Mouse (Mus musculus): ENCODE measurements at regions not wholly inside any gene's neighbourhood (a gene's known extent, or its start where the extent isn't known, plus 50 kb on each side); places are given as distances from the start of the nearest gene placed in this dataset.

DNA sequence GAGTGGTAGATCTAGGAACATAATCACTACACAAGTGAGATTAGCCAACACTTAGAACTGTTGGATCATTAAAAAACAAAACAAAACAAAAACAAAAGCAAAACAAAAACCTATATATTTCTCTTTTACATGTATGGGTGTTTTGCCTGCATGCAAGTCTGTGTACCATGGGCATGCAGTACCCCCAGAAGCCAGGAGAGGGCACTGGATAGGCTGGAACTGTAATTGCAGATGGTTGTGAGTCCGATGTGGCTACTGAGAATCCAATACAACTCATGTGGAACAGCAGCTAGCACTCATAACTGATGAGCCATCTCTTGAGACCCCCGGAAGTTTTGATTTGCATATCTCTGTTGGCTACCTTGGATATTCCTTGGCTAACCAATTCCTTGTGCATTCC lies 148.6 kb upstream of the Slc38a2 start:
- TF ChIP-seq GATA1 (IDR thresholded peaks at IDR 0.05; ENCODE audit: low read length) = no peak

DNA sequence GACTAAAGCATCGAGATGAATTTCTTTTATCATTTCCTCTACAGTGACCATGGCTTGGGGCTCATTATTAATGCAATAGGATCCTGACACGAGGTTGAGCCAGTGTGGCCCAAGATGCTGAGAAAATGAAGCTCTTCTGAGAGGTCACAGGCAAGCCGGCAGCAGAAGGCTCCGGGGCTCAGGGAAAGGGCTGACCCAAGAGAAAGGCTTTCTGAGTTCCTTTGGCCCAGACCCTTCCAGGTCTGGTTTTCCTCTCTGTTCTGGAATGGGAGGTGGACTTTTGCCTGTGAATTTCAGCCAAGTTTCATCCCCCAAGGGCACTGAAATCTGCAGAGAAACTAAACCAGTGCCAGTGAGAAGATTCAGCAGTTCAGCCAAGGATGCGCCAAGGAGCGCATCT lies 145.7 kb upstream of the Slc38a2 start:
- TF ChIP-seq GATA1 (IDR thresholded peaks at IDR 0.05; ENCODE audit: low read length) = no peak

DNA sequence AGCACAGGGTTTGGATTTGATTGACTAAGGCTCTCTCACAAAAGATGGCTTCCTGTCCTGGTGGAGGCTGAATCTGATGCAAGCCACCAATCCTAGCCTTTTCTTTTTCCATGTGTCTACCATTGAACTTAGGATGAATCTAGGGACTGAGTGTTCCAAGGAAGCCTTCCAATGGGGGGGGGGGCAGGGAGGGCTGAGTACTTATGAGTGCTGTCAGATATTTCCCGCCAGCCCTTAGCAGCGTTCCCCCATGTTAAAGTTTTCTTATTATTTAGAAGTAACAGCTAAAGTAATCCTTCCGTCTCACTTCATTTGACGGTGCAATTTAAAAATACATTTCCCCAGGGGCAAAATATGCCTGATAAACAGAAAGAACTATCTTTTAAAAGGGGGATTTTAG lies 144.8 kb upstream of the Slc38a2 start:
- TF ChIP-seq GATA1 (IDR thresholded peaks at IDR 0.05; ENCODE audit: low read length) = no peak

DNA sequence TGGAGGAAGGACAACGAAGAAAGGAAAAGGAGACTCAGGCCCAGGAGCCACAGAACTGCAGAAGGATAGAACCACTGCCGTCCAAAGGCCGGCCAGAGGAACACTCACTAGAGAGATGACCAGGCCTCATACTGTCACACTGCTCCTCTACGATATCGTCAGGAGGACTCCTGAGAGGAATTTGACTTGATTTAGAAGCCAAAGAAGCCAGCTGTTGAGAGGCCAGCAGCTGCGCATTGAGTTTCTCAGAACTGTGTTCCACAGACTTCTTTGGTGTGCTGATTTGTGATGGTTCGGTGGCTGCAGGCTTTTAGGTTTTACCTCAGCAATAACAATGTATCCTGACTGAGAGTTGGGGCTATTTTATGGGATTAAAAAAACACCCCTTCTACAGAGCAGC lies 144.1 kb upstream of the Slc38a2 start:
- TF ChIP-seq GATA1 (IDR thresholded peaks at IDR 0.05; ENCODE audit: low read length) = no peak

DNA sequence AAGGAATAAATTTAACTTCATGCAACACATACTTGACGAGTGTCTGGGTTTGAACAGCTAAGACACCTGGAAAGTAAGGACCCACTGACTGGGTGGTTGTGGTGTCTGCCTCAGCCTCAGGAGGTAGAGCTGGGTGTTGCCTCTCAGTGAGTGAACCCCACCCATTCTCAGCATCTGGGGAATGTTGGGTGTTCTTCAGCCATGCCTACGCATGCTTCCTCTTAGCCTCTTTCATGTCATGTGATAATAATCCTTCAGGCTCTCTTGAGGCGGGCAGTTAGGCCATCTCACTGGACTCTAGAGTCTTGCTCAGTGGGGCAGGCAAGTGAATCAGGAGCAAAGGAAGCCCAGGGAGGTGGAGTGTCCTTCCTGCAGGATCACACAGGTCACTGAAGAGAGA lies 143.4 kb upstream of the Slc38a2 start:
- no peak for TF ChIP-seq GATA1 (IDR thresholded peaks at IDR 0.05; ENCODE audit: low read length)

DNA sequence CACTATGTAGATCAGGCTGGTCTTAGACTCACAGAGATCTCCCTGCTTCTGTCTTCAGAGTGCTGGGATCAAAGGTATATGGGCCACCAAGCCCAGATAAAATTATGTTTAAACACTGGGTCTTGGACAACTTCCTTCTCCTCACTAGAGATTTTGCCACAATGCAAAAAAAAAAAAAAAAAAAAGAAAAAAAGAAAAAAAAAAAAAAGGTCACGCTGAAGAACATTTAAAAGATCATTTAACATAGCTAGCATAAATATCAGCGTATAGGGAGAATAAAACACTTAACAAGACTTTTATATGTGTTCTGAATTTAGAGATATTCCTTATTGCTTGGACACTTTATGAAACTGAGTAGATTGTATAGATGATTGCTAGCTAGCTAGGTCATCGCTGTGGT lies 137.1 kb upstream of the Slc38a2 start:
- no peak for TF ChIP-seq GATA1 (IDR thresholded peaks at IDR 0.05; ENCODE audit: low read length)

DNA sequence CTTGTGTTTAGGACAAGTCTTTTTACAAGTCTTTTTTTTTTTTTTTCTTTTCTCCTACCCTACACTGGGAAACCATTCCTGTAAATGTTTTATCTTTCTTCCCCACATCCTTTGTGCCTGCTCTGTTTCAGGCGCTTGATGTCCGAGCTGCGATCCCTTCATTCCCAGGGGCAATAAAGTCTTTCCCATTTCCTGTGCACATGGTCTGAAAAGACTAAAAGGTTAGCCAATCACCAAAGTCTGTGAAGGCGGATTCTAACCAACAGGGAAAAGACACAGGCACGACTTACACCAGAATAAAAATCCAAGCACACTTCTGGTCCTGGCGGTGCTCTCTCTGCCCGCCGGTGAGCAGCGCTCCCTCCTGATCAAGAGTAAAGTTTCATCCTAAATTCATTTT lies 135.3 kb upstream of the Slc38a2 start:
- TF ChIP-seq GATA1 (IDR thresholded peaks at IDR 0.05; ENCODE audit: low read length) = no peak

DNA sequence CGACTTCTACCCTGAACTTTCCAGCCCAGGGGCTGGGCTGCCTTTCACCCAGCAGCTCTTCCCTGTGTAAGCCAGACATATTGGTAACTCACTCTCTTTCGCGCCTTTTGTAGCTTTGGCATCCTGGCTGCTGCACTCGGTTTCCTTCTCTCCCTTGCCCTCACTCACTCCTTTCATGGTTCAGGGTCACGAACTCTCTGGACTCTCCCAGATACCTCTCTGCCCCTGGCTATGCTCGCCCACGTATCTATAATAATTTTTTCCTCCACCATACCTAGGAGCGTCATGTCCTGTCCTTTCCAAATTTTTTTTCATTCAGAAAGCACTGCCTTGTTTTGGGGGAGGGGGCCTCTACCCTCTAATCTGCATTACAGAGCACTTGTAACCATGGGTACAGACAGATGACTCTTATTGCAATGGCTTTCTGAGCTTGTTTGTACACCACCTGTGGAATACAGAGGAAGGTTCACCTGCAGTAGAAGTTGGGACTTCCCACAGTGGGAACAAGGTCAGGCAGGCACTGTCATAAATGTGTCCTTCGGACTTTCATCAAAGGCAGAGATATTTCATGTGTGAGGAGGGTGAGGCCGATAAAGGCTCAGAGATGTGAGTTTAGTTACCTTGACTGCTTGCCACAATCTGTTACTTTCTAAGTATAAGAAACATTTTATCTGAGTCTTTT lies 134.8 kb upstream of the Slc38a2 start:
- no peak for TF ChIP-seq GATA1 (IDR thresholded peaks at IDR 0.05; ENCODE audit: low read length)

DNA sequence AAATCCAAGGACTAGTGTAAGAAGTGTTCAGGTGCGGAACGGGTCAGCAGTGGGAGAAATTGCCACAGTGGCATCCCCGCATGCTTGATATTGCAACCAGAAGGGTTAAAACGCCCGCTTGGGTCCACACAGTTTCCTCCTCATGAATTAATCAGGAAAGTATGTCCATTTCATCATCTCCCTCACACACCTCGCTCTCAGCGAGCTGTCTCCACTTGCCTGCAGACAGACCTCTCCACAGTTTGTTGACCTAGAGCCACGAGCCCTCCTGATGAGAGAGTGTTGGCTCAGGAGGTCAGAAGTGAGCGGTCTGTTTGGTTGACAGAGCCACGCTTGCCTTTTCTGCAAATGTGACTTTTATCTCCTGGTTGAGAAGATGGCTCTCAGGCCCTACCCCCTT lies 132.9 kb upstream of the Slc38a2 start:
- TF ChIP-seq GATA1 (IDR thresholded peaks at IDR 0.05; ENCODE audit: low read length) = no peak

DNA sequence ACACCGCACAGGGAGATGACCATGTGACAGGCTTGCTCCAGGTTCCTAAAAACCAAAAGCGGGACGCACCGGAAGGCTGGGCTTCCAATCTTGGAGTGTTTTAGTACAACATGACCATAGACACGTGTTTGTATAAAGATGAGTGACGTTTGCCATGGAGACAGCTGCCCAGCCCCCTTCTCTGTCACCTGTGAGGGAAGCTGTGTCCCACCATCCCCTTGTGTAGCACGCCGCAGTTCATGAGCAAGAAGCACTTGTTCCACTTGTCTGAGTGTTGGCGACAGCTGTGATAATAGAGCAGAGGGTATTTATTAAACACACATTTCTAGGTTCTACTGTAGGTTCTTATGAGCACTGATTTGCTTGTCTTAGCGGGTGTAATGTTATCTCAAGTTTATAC lies 131.7 kb upstream of the Slc38a2 start:
- no peak for TF ChIP-seq GATA1 (IDR thresholded peaks at IDR 0.05; ENCODE audit: low read length)

DNA sequence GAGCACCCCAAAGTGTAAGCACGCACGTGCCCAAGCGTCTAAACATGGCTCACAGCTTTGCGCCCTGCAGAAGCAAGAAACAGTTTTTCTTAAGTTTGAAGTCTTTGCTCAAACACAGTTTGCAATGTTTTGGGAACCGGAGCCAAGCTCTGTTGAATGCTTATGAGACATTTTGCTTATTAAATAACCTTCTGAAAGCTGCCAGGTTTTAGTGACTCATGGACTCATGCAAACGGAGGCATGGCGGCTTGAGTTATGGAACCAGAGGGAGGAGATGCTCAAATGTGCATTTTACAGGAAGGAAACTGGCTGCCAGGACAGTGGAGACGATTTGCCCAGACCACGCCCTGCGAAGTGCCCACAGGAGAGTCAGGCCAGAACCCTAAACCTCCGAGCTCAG lies 131.0 kb upstream of the Slc38a2 start:
- TF ChIP-seq GATA1 (IDR thresholded peaks at IDR 0.05; ENCODE audit: low read length) = no peak

DNA sequence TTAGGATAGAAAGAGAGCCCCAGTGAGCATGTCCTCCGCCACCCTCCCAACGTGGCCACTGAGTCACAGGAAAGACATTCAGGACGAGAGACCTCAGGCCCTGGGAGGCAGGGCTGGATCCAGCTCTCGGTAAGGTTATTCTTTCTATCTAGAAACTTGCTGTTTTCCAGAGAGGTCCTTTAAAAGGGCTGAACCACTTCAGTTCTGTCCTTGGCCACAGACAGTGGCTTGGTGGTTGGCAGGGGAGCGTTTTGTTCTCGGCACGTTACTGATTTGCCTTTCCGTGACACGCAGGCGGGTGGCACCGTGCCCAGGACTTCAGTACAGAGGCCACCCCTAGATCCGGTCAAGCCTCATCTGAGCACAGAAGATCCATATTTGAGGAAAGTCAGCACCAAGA lies 130.4 kb upstream of the Slc38a2 start:
- no peak for TF ChIP-seq GATA1 (IDR thresholded peaks at IDR 0.05; ENCODE audit: low read length)

DNA sequence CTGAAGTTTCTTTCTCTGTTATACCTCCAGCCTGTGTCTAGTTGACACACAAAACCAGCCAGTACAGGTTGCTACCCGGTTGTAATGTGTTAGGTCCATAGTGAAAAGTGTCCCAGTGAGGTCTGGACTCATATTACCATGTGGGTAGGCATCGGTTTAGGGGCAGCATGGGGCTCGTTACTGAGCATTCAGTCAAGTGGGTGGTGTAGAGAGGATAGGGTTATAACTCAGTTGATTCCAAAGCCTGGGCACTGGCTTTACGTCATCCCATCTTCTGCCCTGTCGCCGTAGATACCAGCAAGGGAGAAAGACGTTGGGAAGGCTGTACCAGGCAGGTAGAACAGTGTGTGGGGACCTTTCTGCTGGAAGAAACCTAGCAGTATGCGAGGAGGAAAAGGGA lies 129.2 kb upstream of the Slc38a2 start:
- no peak for TF ChIP-seq GATA1 (IDR thresholded peaks at IDR 0.05; ENCODE audit: low read length)

DNA sequence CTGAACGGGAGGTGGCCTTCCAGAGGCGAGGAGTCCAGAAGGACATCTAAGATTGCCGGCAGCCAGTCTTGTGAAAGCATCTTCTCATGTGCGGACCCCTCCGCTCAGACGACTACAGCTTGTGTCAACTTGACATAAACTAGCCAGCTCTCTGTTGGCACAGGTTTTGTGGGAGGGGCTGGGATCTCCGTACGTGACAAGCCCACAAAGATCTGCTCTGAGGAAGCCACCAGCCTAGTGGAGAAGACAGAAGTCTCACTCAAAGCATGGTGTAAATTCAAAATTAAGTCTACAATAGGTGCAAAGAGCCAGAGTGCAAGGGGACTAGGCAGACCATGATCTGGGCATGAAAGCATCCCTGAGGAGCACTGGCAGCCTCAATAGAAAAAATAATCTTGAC lies 128.4 kb upstream of the Slc38a2 start:
- TF ChIP-seq GATA1 (IDR thresholded peaks at IDR 0.05; ENCODE audit: low read length) = no peak

DNA sequence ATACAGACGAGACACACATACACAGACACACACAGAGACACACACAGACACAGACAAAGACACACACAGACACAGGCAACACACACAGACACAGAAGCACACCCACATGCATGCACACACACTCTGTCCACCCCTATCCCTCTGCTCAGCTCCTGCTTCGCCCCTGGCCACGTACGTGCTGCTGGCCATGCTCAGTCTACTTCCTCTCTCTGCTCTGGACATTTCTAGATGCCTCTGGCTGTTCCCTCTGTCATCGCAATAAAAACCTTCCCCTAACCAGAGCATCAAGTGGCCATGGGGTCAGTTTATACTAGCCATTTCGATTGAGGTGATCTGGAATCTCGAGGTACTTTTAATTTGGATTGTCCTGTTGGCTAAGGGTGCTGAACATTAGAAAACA lies 118.9 kb upstream of the Slc38a2 start:
- TF ChIP-seq GATA1 (IDR thresholded peaks at IDR 0.05; ENCODE audit: low read length) = no peak

DNA sequence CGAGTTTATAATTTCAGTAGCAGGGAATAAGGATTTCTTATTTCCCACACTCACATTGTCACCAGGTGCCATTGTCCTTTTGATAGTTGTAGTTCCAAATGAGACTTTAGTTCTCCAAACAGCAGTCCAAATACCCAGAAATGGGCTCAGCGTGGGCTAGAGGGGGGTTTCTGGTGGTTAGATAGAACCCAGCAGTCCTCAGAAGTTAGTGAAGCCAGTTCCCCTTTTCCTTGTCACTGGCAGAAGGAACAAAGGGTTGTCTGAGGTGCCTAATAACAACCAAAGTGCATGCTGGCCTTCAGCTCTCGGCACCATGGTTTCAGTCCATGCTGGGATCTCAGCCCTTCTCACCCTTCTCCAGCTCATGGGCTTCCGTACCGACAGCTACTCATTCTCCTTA lies 118.1 kb upstream of the Slc38a2 start:
- no peak for TF ChIP-seq GATA1 (IDR thresholded peaks at IDR 0.05; ENCODE audit: low read length)

DNA sequence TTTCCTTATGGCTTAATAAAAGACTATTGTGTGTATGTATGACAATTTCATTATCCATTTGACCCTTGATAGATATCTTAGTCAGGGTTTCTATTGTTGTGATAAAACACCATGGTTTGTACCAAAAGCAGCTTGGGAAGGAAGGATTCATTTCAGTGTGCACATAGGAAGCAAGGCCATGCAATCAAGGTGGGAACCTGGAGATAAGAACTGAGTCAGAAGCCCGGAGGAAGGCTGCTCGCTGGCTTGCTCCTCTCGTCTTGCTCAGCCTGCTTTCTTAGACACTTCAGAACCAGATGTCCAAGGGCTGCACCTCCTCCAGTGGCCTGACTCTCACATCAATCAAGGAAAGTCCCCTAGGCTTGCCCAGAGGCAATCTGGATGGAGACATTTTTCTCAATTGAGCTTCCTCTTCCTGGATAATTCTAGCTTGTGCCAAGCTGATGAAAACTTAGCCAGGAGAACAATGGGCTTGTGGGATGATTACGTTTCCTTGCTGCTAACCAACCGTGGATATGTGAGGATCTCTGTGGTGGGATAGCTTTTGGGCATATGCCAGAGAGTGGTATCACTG lies 117.6 kb upstream of the Slc38a2 start:
- TF ChIP-seq GATA1 (IDR thresholded peaks at IDR 0.05; ENCODE audit: low read length) = no peak

DNA sequence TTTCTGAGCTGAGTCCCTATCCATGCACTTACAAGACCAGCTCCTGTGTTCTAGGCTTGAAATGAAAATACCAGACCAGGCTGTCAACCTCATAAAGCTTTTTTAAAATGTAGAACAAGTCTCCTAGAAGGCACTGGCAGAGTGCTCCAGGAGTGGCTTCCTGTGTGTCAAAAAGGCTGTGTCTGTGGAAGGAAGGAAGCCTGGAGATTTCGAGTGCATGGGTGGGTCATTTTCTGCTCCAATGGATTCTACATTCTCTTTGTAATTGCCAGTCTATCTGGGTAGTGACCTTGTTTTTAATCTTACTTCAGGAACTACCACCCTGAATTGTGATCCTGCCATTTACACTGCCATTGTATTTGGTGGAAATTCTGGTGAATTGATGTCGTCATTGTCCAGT lies 113.9 kb upstream of the Slc38a2 start:
- no peak for TF ChIP-seq GATA1 (IDR thresholded peaks at IDR 0.05; ENCODE audit: low read length)
